Comparison of ENCODE assay signal across 2 mouse cellular contexts in the genomic region with DNA sequence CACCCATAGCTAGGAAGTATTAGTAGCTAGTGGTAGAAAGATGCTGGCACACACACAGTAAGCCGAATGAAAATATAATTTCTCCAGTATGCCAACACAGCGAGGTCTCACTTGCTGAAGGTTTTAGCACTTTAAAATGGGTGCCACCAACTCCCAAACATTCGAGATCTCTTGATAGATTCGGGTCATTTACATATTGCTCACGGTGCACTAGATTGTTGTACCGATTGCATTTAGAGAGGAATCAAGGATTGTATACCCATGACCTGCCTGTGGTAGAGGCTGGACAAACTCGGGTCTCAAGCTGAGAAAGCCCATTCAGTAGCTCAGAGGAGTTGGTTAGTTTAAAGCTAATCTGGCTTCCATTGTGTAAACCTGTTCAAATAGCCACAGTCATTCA.
TF ChIP-seq lines count a peak whose summit lies in the region.

No protein-coding gene starts in this region.

TF ChIP-seq in CH12.LX, 34 proteins besides CTCF, POLR2A, EP300 and RAD21:
- TF ChIP-seq GABPA (IDR thresholded peaks at IDR 0.05; ENCODE audit: insufficient replicate concordance, low read depth, low read length) (no peak), ZMIZ1 (IDR thresholded peaks at IDR 0.05; ENCODE audit: low read depth, low read length) (no peak), SMC3 (IDR thresholded peaks at IDR 0.05; ENCODE audit: low read depth, low read length) (no peak), CHD2 (IDR thresholded peaks at IDR 0.05; ENCODE audit: low read length) (0 out of 2 replicates have a peak, but pooled peaks have one; percentile 4), ELF1 (IDR thresholded peaks at IDR 0.05; ENCODE audit: low read depth, low read length) (no peak), POLR2AphosphoS2 (IDR thresholded peaks at IDR 0.05; ENCODE audit: low read depth, low read length) (peak; percentile 37; the same call in 1 of the 2 replicates)

TF ChIP-seq in MEL, 35 proteins besides CTCF, POLR2A, EP300 and RAD21:
- peak; percentile 87; the same call in 1 of the 2 replicates for TF ChIP-seq POLR2AphosphoS2 (IDR thresholded peaks at IDR 0.05; ENCODE audit: low read length)
- TF ChIP-seq ETS1 (IDR thresholded peaks at IDR 0.05; ENCODE audit: low read depth, low read length), result no peak
- TF ChIP-seq POLR2AphosphoS5 (IDR thresholded peaks at IDR 0.05; ENCODE audit: borderline replicate concordance, low read depth, low read length), result no peak
- TF ChIP-seq MXI1 (IDR thresholded peaks at IDR 0.05; ENCODE audit: low read depth, low read length), result no peak
